Mouse (Mus musculus) frontal cortex, adult 2 months (tissue): ENCODE measurements at regions not wholly inside any gene's neighbourhood (a gene's known extent, or its start where the extent isn't known, plus 50 kb on each side); places are given as distances from the start of the nearest gene placed in this dataset.
A peak's percentile ranks its signal among the peaks of the same experiment; 100 is the strongest.

Experiments
- DNase-seq, 2 experiments: peaks; one replicate each; pipeline ENCODE4 v3.0.0; 2022; ENCODE audit warnings: low spot score in 1 of 2; ENCODE audit errors: extremely low spot score in 1 of 2

GRCm38 (mm10) chr6:10970587-10971138 is 936.6 kb downstream of the Ndufa4 start:
- peak; percentile 20 to 42 for DNase-seq

- peak; percentile 49 to 51 for DNase-seq
Observed at GRCm38 (mm10) chr6:10969841-10970536, 937.3 kb downstream of the Ndufa4 start.

DNA sequence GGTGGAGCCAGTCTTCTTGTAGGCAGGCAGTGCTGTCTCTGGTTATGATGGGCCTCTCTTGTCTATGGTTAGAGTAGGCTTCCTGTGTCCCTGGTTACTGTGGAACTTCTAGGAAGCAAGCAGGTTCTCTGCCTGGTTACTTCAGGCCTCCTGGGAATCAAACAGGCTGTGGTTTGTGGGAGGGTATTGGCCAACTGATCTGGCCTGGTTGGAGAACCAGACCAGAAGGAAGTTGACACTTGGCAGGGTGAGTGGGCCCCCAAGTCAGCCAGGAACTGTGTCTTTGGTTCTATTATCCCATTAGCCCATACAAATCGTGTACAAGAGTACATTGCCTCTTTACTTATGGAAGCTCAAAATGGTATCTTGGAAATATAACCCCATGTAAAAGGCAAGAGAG is 963.8 kb downstream of the Ndufa4 start:
- no peak for DNase-seq

DNA sequence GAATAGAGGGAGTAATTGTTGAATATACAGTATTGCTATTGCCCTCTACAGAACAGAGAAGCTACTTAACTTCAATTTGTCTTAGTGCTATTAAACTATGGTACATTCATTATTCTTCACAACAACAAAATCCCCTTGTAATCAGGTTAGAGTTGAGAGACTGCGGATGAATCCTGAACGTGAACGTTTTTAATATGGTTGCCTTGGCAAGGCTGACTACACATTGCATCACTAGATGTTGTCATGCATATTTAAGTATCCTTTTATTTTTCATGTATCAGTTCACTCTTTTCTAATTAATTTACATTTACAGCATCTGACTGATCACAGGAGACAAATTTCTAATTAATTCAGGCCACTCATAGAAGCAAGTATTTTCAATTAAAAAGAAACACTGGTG is 965.8 kb downstream of the Ndufa4 start:
- DNase-seq, result no peak
